Mouse (Mus musculus) thymus, postnatal 0 days (tissue): Measurements from ENCODE around the gene Ddc. TPM values are rescaled to one million over a fixed set of nuclear protein-coding genes. Genes with fewer than 3 reads are reported as not detected.
A peak's percentile ranks its signal among the peaks of the same experiment; 100 is the strongest.

Source experiments
- DNase-seq: peaks from one replicate; pipeline ENCODE4 v3.0.0-alpha.2; 2015; ENCODE audit warnings: low spot score
- polyA plus RNA-seq: library from polyadenylated mRNA; unstranded; fragments of >200 nt; fragmentation: Nextera tagmentation; extraction: Ambion mirVana; gene quantifications from 2 replicates; pipeline ENCODE4 v1.2.1, GENCODE M21; 2015

The Ddc gene
- polyA plus RNA-seq, 1 experiment from 2014 or later: 7.8 TPM

DNA sequence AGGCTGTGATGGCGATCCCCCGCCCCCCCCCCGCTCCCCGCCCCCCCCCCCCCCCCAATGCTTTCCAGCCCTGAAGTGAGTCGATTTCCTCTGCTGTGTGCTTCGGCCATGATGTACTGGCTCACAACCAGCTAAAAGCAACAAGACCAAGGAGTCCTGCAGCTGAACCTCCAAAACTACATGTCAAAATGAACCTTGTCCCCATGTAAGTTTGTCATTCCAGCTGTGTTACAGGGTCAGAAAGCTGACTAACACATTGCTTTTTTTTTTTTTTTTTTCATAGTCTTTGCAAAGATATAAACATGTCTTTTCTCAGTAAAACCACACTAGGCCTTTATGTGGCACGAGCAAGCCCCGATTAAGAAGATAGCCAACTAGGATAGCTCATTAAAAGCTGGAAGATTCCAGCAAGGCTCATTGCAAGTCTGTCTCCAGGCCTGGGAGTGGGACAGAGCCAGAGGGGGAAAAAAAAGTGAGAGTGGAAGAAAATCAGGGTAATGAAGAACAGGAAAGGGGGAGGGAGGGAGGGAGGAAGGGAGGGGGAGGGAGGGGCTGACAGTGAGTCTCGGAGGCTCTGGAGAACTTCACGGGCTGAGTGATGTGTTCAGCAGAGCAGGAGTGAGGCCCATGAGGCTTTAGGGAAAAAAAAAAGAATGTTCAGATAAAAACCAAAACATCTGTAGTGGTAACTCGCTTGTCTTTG, 19.5 kb downstream of the Ddc start:
- peak; percentile 44 for DNase-seq

DNA sequence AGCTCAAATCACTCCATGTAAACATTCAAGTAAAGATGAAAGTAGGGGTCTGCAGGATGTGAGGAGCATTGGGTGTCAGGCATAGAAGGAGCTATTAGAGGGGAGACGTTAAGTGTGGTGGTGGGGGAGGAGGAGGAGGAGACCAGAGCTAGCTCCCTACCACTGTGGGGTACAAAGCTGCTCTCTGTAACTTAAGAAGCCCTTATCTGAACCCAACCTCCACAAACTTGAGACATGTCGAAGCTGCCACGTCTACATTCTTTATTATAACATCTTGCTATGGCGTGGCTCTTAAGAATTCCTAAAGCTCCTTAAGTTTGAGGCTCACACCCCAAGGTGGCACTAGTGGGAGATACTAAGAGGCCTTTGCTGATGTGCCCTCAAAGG, 20.1 kb downstream of the Ddc start:
- DNase-seq: no peak

DNA sequence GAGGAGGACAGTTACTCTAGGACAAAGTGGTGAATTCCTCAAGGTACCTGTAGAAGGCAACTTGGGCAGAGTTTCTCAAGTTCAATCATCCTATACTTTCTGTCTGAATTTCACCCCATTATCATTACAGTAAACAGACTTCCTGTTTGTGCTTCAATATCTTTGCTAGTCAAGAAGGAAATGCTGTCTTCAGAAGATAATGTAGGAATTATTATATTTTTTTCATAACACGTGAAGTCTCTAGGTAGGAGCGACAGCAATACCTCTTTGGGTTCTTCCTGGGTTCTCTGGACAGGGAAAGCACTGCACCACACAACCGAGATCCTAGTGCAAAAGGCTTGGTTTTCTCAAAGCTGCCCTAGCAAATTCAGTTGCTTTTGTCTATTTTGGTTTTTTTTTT, 21.6 kb downstream of the Ddc start:
- no peak for DNase-seq

DNA sequence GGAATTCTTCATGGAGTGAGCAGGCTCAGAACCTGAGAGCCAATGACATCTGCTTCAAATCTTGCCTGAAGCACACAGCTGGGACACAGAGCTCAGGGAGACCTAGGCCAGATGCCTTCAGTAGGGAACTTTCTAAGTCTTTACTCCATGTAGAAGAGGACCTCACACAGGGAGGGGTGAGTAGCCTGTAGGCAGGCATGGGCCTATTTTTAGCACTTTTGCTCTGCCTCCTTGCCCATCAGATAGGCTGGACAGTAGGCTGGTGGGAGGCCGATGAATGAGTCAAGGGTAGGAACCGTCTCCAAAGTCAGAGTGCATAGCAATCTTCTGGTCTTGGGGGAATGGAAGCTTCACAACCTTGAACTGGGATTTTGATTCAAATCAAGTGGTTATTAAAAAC, 22.7 kb downstream of the Ddc start:
- DNase-seq: no peak

DNA sequence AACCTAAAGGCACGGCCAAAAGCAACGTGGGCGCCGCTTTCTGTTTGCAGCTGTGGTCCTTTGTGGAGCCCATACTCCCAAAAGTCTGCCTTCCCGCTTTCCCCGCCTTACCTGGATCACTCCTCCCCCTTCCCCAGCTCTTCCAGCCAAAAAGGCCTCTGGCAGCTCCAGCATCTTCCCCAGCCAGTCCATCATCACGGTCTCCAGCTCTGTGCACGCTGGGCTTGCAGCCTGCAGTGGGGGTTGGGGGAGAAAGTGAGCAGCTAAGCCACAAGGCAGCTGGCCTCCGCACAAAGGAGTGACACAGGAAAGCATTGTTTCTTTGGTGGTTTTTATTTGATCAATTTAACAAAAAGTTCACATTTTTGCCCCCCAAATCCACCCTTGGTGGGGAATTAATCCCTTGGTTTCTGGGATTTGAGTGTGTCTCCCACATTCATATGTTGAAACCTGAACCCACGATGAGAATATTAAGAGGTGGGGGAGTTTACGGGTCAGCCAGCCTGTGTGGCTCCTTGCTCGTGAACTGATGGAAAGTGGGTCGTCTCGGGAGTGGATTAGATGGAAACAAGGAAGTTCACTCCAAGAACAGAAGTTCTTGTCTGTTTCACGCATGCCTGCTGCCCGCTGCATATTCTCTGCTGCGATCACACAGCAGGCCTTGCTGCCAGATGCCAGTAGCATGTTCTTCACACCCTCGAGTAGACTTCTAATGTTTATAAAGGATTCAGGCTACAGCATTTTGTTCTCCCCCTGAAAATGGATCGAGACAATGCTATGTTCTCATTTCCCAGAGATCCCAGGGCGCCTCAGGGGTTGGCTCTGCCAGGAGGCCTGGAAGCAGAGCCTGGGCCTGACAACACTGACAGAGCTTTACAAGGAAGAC, 24.7 kb downstream of the Ddc start:
- DNase-seq: peak; percentile 53

DNA sequence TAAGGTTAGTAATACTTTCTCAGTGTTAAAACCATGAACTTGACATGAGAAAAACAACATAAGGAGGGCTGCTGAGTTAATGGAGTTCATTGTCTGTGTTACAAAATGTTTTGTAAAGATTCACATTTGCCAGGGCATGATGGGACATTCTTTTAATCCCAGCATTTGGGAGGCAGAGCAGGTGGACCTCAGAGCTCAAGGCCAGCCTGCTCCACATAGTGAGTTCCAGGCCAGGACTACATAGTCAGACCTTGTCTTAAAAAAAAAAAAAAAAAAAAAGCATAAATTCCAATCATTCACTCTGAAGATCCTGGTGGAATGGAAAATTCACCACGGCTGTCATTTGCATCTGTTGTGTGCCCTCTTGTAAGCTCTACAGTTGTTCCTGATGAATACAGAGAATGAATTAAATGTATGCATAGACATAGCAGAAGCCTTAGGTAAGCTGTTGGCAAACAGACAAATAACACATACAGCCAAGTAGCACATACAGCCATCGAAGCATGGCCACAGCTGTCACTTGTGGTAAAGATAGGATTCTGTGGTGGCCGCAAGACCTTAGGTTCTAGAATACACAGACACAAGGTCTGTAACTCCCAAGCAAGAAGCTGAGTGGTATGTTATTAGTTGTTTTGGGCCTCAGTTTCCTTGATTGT, 25.7 kb downstream of the Ddc start:
- peak; percentile 17 for DNase-seq

DNA sequence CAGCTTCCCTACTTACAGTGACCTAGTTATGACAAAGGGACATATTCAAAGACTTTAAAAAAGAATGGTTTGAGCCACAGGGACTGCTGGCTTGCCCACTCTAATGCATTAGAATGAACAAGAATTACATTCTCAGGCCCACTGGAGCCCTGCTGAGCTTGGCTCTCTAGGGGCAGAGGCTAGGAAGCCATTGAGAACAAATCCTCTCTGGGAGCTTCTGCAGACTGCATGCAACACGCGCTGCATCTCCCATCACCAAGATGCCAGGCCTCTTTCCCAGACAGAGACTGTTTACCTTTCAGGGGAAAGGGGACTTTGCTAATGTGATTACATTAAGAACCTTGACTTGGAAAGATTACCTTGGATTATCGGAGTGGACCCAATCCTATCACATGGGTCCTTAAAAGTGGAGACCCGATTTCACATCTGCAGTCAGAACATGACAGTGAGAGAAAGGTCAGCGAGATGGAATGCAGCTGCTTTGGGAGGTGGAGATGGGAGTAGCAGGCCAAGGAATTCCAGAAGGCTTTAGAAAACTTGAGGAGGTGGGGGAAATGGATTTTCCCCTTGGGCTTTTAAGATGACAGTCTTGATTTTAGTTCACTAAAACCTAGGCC, 26.6 kb downstream of the Ddc start:
- DNase-seq: no peak

DNA sequence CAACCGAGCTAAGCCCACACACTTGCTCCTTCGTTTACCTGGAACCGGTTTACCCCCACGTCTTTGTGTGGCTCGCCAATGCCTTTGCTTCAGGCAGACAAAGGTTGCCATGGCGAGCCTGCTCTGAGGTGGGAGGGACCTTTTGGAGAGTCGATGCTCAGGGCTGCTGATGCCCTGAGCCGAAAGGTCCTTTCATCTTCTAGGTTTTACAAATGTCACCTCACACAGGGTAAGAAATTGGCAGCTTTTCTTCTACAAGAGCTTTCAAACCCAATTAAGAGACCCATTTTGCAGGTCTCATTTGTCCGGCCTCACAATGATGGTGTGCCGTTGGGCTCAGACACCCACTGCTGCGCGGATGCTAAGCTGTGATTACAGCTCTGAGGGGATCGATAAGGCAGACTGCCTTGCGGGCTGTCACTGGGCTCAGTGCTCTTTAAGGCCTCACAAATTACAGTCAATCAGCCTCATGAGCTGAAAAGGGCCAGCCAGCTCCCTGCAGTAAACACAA, 29.9 kb downstream of the Ddc start:
- no peak for DNase-seq

DNA sequence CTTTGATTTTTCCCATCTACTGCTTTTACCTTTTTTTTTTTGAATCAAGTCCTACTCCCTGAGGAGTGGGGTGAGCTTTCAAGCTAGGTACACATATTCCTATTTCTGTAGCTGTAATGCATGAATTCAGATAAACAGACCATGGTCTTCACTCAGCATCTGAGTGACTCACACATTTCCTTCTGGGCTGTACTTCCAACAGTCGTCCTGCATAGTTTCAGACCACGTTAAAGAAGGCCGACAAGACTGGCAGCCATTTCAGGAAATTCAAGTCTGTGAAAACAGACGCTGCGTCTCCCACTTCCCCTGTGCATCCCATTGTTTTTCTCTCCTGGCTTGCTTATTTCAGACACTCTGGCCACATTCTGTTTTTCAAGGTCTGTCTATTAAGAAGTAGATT, 31.2 kb downstream of the Ddc start:
- no peak for DNase-seq

DNA sequence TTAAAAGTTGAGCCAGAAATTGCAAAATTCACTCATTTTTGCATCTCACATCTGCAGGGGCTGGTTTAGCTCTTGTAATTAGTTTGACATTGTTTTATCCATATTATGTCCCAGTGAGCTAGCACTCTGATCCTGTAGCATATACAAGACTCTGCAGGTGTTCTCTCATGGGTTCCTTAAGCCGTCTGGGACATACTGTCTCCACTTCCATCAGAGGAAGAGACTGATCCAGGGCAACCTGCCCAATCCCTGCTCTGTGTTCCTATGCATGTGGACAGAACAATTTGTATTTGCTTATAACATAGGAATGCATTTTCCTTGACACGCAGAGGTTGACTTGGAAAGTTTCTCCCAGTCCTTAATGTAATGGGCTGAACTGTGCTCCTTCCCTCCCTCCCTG, 32.8 kb downstream of the Ddc start:
- DNase-seq: no peak

DNA sequence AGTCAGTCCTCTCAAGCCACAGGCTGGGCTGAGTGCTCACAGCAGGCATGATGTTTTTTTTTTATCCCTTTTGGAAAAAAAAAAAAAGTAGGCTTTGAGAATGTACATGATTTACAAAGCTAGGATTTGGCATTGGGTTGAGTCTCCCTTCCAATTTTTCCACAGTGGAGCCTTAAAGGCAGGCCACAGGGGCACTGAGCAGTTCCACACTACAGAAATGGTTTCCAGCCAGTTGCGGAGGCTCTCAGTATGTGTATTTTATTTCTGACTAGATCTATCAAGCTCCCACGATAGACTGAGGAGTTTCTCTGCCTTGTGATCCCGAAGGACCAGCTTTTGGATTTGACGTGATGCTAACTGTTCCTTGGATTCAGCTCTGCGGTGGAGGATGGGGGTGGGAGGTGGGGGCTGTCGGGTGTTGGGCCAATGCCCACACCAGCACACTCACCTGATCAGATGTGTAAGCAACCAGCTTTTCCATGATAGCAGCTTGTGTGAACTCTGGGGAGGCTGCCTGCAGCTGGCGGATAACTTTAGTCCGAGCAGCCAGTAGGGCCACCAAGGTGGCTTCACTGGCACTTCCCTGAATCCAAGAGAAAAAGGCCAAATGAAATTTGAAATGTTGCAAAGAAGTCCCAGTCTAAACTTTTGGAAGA, 33.4 kb downstream of the Ddc start:
- DNase-seq: no peak

DNA sequence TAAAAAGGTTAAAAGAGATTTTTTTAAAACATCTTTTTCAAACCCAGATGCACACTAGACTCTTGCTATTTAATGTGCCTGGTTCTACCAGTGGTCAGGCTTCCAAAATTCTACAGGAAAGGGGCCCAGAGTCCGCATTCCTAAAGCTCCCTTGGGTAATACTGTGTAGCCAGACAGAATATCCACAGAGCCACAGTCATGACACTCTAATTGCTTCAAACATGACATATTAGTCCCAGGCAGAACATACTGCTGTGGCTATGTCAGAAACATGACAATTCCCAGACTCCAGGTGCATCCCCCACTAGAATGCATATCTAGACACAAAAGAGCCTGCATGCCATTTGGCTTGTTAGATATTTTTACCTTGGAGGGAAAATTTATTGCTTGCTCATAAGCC, 35.4 kb downstream of the Ddc start:
- no peak for DNase-seq

DNA sequence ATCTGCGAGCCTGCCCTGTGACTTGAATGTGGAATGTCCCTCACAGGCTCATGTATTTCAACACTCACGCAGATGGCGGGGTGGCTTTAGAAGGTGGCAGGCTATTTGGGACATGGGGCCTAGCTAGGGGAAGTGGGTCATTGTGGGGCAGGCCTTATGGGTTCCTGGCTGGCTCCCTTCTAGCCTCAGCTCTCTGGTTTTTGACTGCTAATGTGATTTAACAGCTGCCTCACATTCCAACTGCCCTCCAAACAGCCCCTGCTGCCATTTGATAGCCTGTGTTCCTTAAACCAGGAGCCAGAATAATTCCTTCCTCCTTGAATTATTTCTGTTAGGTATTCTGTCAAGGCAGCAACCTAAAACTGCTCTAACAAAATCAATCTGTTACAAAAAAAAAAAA, 41.0 kb downstream of the Ddc start:
- DNase-seq: no peak

DNA sequence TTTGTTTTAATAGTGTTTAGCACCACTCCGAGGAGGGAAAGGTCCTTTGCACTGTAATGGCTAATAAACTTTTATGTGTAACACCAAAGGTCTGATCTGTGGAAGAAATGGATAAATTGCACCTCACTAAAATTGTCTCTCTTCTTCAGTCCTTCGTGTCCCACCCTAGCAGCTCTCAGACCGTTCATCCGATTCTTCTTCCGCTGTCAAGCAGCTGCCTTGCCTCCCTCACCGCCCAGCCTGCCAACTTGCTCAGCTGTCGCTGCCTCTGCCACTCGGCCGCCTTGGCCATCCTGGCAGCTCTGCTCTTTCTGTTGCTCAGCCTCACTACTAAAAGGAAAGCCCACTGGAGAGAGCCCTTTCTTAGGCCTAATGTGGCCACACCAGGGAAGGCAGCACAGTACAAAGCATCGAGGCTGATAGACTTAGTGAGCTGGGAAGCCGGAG, 42.2 kb downstream of the Ddc start:
- no peak for DNase-seq

DNA sequence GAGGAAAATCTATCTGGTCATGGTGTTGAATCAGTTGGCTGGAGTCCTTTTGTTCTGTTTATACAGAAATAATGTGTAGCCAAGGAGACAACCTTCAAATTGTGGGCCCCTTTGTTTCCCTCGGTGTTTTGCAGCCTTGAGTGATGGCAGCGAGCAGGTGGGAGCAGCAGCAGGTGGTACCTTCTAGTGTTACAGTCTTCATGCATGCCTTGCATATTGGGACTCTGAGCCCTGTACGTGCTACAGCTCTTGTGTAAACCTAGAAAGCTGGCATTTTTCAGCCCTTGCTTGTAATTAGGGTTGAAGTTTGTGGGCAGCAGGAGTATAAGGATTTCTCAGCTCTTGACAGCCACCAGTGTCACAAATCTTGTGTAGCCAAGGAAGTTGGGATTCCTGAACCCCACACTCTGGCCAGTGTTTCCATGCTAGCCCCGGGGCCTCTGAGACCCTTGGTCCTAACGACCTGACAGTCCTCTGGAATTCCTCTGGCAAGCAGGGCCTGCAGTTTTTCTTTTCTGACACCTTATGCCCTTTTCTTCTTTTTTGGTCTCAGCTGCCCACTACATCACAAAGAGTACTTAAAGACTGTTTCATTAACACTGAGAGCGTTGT, 42.8 kb downstream of the Ddc start:
- no peak for DNase-seq

DNA sequence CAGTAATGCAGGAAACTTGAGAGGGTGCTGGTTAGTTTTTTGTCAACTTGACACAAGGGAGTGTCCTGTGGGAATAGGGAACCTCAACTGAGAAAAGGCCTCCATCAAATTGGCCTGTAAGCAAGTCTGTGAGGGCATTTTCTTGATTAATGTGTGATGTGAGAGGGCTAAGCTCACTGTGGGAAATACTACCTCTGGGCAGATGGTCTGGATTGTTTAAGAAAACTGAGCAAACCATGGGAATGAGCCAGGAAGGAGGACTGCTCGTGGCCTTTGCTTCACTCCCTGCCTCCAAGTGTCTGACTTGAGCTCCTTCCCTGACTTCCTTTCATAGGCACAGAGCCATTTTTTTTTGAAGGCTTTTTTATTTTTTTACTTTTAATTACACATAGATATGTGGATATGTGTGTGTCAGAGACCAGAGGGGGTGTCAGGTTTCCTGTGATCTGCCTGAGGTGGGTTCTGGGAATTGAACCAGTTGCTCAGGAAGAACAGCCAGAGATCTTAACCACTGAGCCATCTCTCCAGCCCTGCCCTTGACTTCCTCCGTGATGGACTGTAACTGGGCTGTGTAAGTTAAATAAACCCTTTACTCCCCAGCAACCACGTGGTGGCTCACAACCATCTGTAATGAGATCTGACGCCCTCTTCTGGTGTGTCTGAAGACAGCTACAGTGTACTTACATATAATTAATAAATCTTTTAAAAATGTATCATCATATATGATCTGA, 44.0 kb downstream of the Ddc start:
- no peak for DNase-seq

DNA sequence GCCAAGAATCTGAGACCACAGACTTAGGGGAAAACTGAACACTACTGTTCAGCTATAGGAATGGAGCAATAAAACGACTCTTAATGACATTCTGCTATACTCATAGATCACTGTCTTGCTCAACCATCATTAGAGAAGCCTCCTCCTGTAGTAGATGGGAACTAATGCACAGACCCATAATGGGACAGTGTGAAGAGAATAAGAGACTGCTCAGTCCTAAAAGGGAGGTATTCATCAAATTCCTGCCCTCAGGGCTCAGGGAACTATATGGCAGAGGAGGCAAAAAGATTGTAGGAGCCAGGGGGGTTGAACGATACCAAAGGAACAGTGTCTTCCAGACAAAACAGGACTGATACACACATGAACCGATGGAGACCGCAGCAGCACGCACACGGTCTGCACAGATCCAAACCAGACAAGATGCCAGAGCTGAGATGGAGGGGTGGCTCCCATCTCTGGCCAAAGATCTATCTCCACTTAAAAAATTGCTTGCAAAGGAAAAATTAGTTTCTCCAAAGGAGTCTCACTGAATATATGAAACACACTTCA, 45.9 kb downstream of the Ddc start:
- DNase-seq: no peak

DNA sequence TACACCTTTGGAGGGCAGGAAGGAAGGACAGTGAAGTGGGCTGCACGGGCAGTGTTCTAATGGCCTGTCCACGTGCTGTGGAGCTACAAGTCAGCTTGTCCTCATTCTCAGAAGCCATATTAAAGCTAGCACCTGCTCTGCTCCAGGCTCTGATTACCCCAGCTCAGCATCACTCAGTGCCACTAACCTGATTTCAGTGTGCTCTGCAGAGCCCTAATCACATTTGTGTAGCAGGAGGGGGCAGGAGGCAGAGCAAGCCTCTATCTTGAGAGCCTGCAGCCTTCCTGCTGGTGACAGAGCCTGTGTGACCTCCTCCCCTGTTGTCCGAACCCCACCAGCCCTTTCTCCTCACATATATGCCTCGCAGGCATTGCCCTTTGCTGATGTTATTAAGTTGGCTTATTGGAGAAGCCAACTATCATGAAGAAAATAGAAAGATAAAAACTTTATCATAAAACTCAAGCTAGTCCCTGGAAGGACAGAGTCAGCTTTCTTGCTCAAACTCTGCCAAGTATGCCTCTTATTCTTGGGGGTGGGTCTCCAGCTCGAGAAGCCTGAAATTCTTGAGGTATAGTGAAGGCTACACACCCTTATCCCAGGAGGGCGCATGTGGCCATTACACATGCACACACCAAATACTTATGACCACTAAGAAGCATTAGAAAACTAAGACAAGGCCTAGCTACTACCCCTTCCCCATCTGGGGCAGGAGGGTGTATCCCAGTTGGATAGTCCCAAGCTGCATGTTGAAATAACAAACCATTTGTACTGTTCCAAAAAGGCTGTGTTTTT, 47.3 kb downstream of the Ddc start:
- DNase-seq: no peak
